Comparison of ENCODE assay signal across 1 mouse cellular context in genomic region chr7:105734826-105735225, GRCm38 (mm10).
TF ChIP-seq lines count a peak whose summit lies in the region.

No protein-coding gene starts in this region.

TF ChIP-seq in CH12.LX, 34 proteins besides CTCF, POLR2A, EP300 and RAD21 (continued from another document):
- TF ChIP-seq MYC (IDR thresholded peaks at IDR 0.05; ENCODE audit: low read depth, low read length), result no peak
- no peak for TF ChIP-seq NRF1 (IDR thresholded peaks at IDR 0.05; ENCODE audit: low read depth, low read length)
